Mouse (Mus musculus): Measurements from ENCODE around the gene Cbarp. TPM values are rescaled to one million over a fixed set of nuclear protein-coding genes. Genes with fewer than 3 reads are reported as not detected.

The Cbarp gene
- total RNA-seq, 2 experiments from 2014 or later = 3.2 to 4.1 TPM

Other genes starting within 250 kb of the Cbarp start
- gene Cfd, start 250.0 kb downstream of the Cbarp start, total RNA-seq (2021) = 10 to 100 TPM in 1 of 2 experiments, 1 to 10 TPM in 1; 3.2 to 12.0 TPM
- gene Med16, start 231.9 kb downstream of the Cbarp start, total RNA-seq (2021) = 10 to 100 TPM; 59.5 to 60.0 TPM
- gene Gm26602, start 230.0 kb downstream of the Cbarp start, total RNA-seq (2021) = not detected
- under 1 TPM; 0.17 to 0.22 TPM for gene Kiss1r, start 223.9 kb downstream of the Cbarp start, total RNA-seq (2021)
- gene R3hdm4, start 219.6 kb downstream of the Cbarp start, total RNA-seq (2021) = 10 to 100 TPM; 93.4 to 94.9 TPM
- 1 to 10 TPM; 3.1 to 3.2 TPM for gene Arid3a, start 213.8 kb downstream of the Cbarp start, total RNA-seq (2021)
- 10 to 100 TPM; 22.7 to 23.4 TPM for gene Wdr18, start 180.7 kb downstream of the Cbarp start, total RNA-seq (2021)
- gene Grin3b, start 170.1 kb downstream of the Cbarp start, total RNA-seq (2021) = not detected
- 100 to 1,000 TPM; 126 to 132 TPM for gene Tmem259, start 156.5 kb downstream of the Cbarp start, total RNA-seq (2021)
- 10 to 100 TPM; 60.3 to 65.6 TPM for gene Cnn2, start 152.3 kb downstream of the Cbarp start, total RNA-seq (2021)
- gene Abca7, start 144.3 kb downstream of the Cbarp start, total RNA-seq (2021) = 1 to 10 TPM; 7.8 to 8.2 TPM
- 1 to 10 TPM; 5.0 to 6.1 TPM for gene Arhgap45, start 124.2 kb downstream of the Cbarp start, total RNA-seq (2021)
- 10 to 100 TPM; 79.0 to 79.1 TPM for gene Polr2e, start 101.0 kb downstream of the Cbarp start, total RNA-seq (2021)
- 100 to 1,000 TPM; 551 to 562 TPM for gene Gpx4, start 93.7 kb downstream of the Cbarp start, total RNA-seq (2021)
- gene Sbno2, start 35.3 kb downstream of the Cbarp start, total RNA-seq (2021) = 10 to 100 TPM; 15.1 to 17.6 TPM
- gene Stk11, start 25.0 kb downstream of the Cbarp start, total RNA-seq (2021) = 100 to 1,000 TPM; 110 to 112 TPM
- 1,000 to 10,000 TPM; 1,058 to 1,125 TPM for gene Atp5d, start 2.2 kb downstream of the Cbarp start, total RNA-seq (2021)
- gene Midn, start 7.4 kb upstream of the Cbarp start, total RNA-seq (2021) = 100 to 1,000 TPM; 132 to 190 TPM
- 100 to 1,000 TPM; 113 to 134 TPM for gene Cirbp, start 25.1 kb upstream of the Cbarp start, total RNA-seq (2021)
- gene 1600002K03Rik, start 32.1 kb upstream of the Cbarp start, total RNA-seq (2021) = 1 to 10 TPM; 3.1 to 3.4 TPM
- gene Efna2, start 38.6 kb upstream of the Cbarp start, total RNA-seq (2021) = 1 to 10 TPM; 1.4 to 1.7 TPM
- 10 to 100 TPM; 20.3 to 23.1 TPM for gene Mum1, start 85.6 kb upstream of the Cbarp start, total RNA-seq (2021)
- 100 to 1,000 TPM; 609 to 639 TPM for gene Ndufs7, start 108.3 kb upstream of the Cbarp start, total RNA-seq (2021)
- gene Gamt, start 120.2 kb upstream of the Cbarp start, total RNA-seq (2021) = 10 to 100 TPM; 19.3 to 21.3 TPM
- 10 to 100 TPM; 86.4 to 95.4 TPM for gene Dazap1, start 120.7 kb upstream of the Cbarp start, total RNA-seq (2021)
- gene Rps15, start 151.6 kb upstream of the Cbarp start, total RNA-seq (2021) = 100 to 1,000 TPM; 859 to 871 TPM
- 1 to 10 TPM; 4.7 to 5.0 TPM for gene Apc2, start 155.1 kb upstream of the Cbarp start, total RNA-seq (2021)
- 10 to 100 TPM; 15.3 to 17.9 TPM for gene 2310011J03Rik, start 179.7 kb upstream of the Cbarp start, total RNA-seq (2021)
- gene Pcsk4, start 188.7 kb upstream of the Cbarp start, total RNA-seq (2021) = 1 to 10 TPM; 1.7 to 1.8 TPM
- gene Reep6, start 189.1 kb upstream of the Cbarp start, total RNA-seq (2021) = 1 to 10 TPM; 2.2 to 2.4 TPM
- gene Adamtsl5, start 207.6 kb upstream of the Cbarp start, total RNA-seq (2021) = 10 to 100 TPM; 36.9 to 42.9 TPM
- gene Plk5, start 215.6 kb upstream of the Cbarp start, total RNA-seq (2021) = under 1 TPM in 1 of 2 experiments, not detected in 1; 0.25 TPM
- 10 to 100 TPM; 12.7 to 16.1 TPM for gene Mex3d, start 246.8 kb upstream of the Cbarp start, total RNA-seq (2021)

Measured in heart, postnatal 10 days (tissue).